ENCODE assay signal across 8 mouse cellular contexts in the genomic region with DNA sequence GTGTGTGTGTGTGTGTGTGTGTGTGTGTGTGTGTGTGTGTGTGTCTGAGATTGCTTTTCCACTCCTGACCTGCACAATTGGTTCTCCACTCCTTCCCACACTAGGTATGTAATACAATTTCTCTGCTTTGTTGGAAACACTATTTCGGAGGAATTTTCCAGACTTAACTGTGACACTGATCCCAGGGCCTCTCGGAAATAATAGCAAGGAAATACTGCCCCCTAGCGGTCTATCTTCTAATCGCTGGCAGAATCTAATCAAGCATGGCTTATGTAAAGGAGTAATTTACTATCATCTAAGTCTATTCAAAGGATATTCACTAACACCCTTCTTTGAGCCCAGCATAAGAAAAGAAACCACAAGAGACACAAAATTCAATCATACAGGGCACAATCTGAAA. TPM values are rescaled to one million over a fixed set of nuclear protein-coding genes. Genes with fewer than 3 reads are reported as not detected.
A peak's percentile ranks its signal among the peaks of the same experiment; 100 is the strongest.
DNase-seq lines count a peak whose midpoint lies in the region; ATAC-seq and TF ChIP-seq lines count a peak whose summit lies in the region.

No protein-coding gene starts in this region.

- DNase-seq in heart, adult 2 months, result no peak
- DNase-seq in heart, embryonic 10.5 days (ENCODE audit: low spot score), result no peak
- DNase-seq in ES-CJ7 (ENCODE audit: low read depth, low spot score), result peak; percentile 62
- peak; percentile 33 for DNase-seq in c-Kit-positive CD71-negative TER-119-negative erythroid progenitor cells, embryonic 14.5 days (ENCODE audit: low read depth)
- DNase-seq in layer of hippocampus, adult 9-10 months (ENCODE audit: low spot score), result peak; percentile 91
- DNase-seq in lung, postnatal 14 days, result peak; percentile 57
- DNase-seq in testis, postnatal 10 days (ENCODE audit: low spot score), result peak; percentile 65

- H3K9ac ChIP-seq in heart, adult 2 months (ENCODE audit: low read depth, low read length), result no peak overlapping the region

- no peak for TF ChIP-seq POLR2A in heart, adult 2 months (IDR thresholded peaks at IDR 0.05; ENCODE audit: insufficient read depth, low read depth, low read length)

- no peaks in the 10 kb centered on the region for H3K9me3 ChIP-seq in heart, embryonic 10.5 days

- no peaks in the 10 kb centered on the region for H3K4me1 ChIP-seq in heart, adult 2 months (ENCODE audit: control insufficient read depth, insufficient read depth, low read length)
- H3K4me1 ChIP-seq in heart, embryonic 10.5 days, result no peaks in the 10 kb centered on the region

- H3K79me2 ChIP-seq in heart, adult 2 months (replicated peaks; ENCODE audit: control insufficient read depth, insufficient read depth, low read length), result no peaks in the 10 kb centered on the region

- WGBS in heart, adult 2 months, result 12% methylated on average over 4 of the region's 4 CpGs
- WGBS in heart, embryonic 10.5 days, result 12% methylated on average over 4 of the region's 4 CpGs

- H3K4me3 ChIP-seq in heart, adult 2 months, result no peak overlapping the region
- H3K4me3 ChIP-seq in heart, embryonic 10.5 days, result no peak overlapping the region

- intact Hi-C loops in heart, adult 2 months (cut with DNase I), result loop anchor here (2.0 kb wide), 1 partner anchor 344 kb away; no protein-coding TSS in a partner anchor

- no peak for TF ChIP-seq EP300 in heart, adult 2 months (IDR thresholded peaks at IDR 0.05; ENCODE audit: insufficient read depth, low read depth, low read length)

- TF ChIP-seq CTCF in heart, adult 2 months (IDR thresholded peaks at IDR 0.05), result peak; percentile 84

- no peaks in the 10 kb centered on the region for H3K27me3 ChIP-seq in heart, adult 2 months (ENCODE audit: control insufficient read depth, insufficient read depth, low read length)
- no peaks in the 10 kb centered on the region for H3K27me3 ChIP-seq in heart, embryonic 10.5 days (ENCODE audit: insufficient read depth, poor library complexity, severe bottlenecking)

- ATAC-seq in frontal cortex, adult (ENCODE audit: low TSS enrichment), result peak; percentile 90

- H3K27ac ChIP-seq in heart, adult 2 months, result no peak overlapping the region
- H3K27ac ChIP-seq in heart, embryonic 10.5 days, result no peak overlapping the region

- H3K36me3 ChIP-seq in heart, adult 2 months (ENCODE audit: control insufficient read depth, insufficient read depth, low read length), result no peaks in the 10 kb centered on the region
- no peaks in the 10 kb centered on the region for H3K36me3 ChIP-seq in heart, embryonic 10.5 days

RNA-seq across cellular contexts. Expression of a gene that starts 57.7 kb away (rescaled TPM):
- not detected for total RNA-seq in heart, adult 2 months (2021)
- polyA plus RNA-seq in heart, adult 2 months (2012; rRNA removed), result not detected in 2 replicates
- polyA plus RNA-seq in heart, embryonic 10.5 days (2016; fragmentation: Nextera tagmentation; extraction: Ambion mirVana), result 0.01 TPM in 1 of 2 replicates, not detected in the other

Comparison
In these comparisons a context has a peak if more than half of its experiments do, and no peak if none do; other contexts are left out.
1. DNase-seq: peak in ES-CJ7 (single experiment), c-Kit-positive CD71-negative TER-119-negative erythroid progenitor cells, embryonic 14.5 days (single experiment), layer of hippocampus, adult 9-10 months (single experiment), lung, postnatal 14 days (single experiment) and testis, postnatal 10 days (single experiment); none in heart, adult 2 months (0 of 2) and heart, embryonic 10.5 days (single experiment).